Mouse (Mus musculus): ENCODE results near the gene Acot3. TPM values are rescaled to one million over a fixed set of nuclear protein-coding genes. Genes with fewer than 3 reads are reported as not detected.
"Not testable (repeated sequence)": the region's sequence is repeated elsewhere in the genome, so short reads cannot be mapped to it uniquely, and the experiment has no call there.

Acot3 gene
- polyA plus RNA-seq, 1 experiment from 2014 or later, result 0.11 TPM

GRCm38 (mm10) chr12:84077371-84077990 is 25.5 kb downstream of the Acot3 start:
- no peak for DNase-seq (ENCODE audit: extremely low spot score, low spot score)
- H3K9me3 ChIP-seq, result no peaks in the 10 kb centered on the region
- H3K4me3 ChIP-seq, result no peak overlapping the region
- no peak overlapping the region for H3K27ac ChIP-seq
- H3K36me3 ChIP-seq (replicated peaks), result no peaks in the 10 kb centered on the region
- H3K27me3 ChIP-seq (ENCODE audit: poor library complexity, severe bottlenecking), result no peaks in the 10 kb centered on the region
- H3K4me1 ChIP-seq, result no peaks in the 10 kb centered on the region
- 89% methylated on average over 4 of the region's 4 CpGs for WGBS

- H3K4me3 ChIP-seq, result no peak overlapping the region
- no peak for DNase-seq (ENCODE audit: extremely low spot score, low spot score)
- no peak overlapping the region for H3K27ac ChIP-seq
- no peaks in the 10 kb centered on the region for H3K36me3 ChIP-seq (replicated peaks)
- no peaks in the 10 kb centered on the region for H3K4me1 ChIP-seq
- 90% methylated on average over 2 of the region's 2 CpGs for WGBS
- peaks cover 11% of the 10 kb centered on the region; the same call in 1 of the 2 replicates for H3K9me3 ChIP-seq
- H3K27me3 ChIP-seq (ENCODE audit: poor library complexity, severe bottlenecking), result no peaks in the 10 kb centered on the region
These were observed 31.9 kb downstream of the Acot3 start for GRCm38 (mm10) chr12:84083842-84084241.

- Histone ChIP-seq H3K9me3 (peaks cover 18% of the 10 kb centered on the region), H3K27me3 (ENCODE audit: poor library complexity, severe bottlenecking) (no peaks in the 10 kb centered on the region), H3K4me1 (no peaks in the 10 kb centered on the region), H3K36me3 (replicated peaks) (no peaks in the 10 kb centered on the region), H3K4me3 (no peak overlapping the region), H3K27ac (no peak overlapping the region)
- no peak for DNase-seq (ENCODE audit: extremely low spot score, low spot score)
- 90% methylated on average over 4 of the region's 4 CpGs for WGBS
These were observed 32.6 kb downstream of the Acot3 start for GRCm38 (mm10) chr12:84084581-84084980.

GRCm38 (mm10) chr12:84094666-84095065 is 42.7 kb downstream of the Acot3 start:
- DNase-seq (ENCODE audit: extremely low spot score, low spot score), result not testable (repeated sequence)
- peaks cover 51% of the 10 kb centered on the region for H3K9me3 ChIP-seq
- WGBS, result 92% methylated on average over 5 of the region's 5 CpGs

GRCm38 (mm10) chr12:84099605-84100004 is 47.7 kb downstream of the Acot3 start:
- peaks cover 21% of the 10 kb centered on the region for H3K27me3 ChIP-seq (ENCODE audit: poor library complexity, severe bottlenecking)
- H3K9me3 ChIP-seq, result peaks cover 5% of the 10 kb centered on the region
- no peak overlapping the region for H3K27ac ChIP-seq
- H3K36me3 ChIP-seq (replicated peaks), result no peaks in the 10 kb centered on the region
- WGBS, result 92% methylated on average over 2 of the region's 2 CpGs
- H3K4me1 ChIP-seq, result peaks cover 7% of the 10 kb centered on the region
- no peak for DNase-seq (ENCODE audit: extremely low spot score, low spot score)
- no peak overlapping the region for H3K4me3 ChIP-seq

More at GRCm38 (mm10) chr12:84094666-84095065, 42.7 kb downstream of the Acot3 start:
- not testable (repeated sequence) for H3K4me3 ChIP-seq; H3K36me3 ChIP-seq (replicated peaks); H3K27ac ChIP-seq; H3K4me1 ChIP-seq; H3K27me3 ChIP-seq (ENCODE audit: poor library complexity, severe bottlenecking)

- Histone ChIP-seq H3K4me1 (peaks cover 7% of the 10 kb centered on the region), H3K36me3 (replicated peaks) (no peaks in the 10 kb centered on the region), H3K4me3 (peak overlapping the region; percentile 63; the same call in 1 of the 2 replicates), H3K27ac (no peak overlapping the region), H3K27me3 (ENCODE audit: poor library complexity, severe bottlenecking) (peaks cover 21% of the 10 kb centered on the region), H3K9me3 (peaks cover 4% of the 10 kb centered on the region)
- 83% methylated on average over 1 of the region's 1 CpGs for WGBS
- no peak for DNase-seq (ENCODE audit: extremely low spot score, low spot score)
These were observed 48.1 kb downstream of the Acot3 start for GRCm38 (mm10) chr12:84100071-84100470.

- peak; percentile 55 for DNase-seq (ENCODE audit: extremely low spot score, low spot score)
- not testable (repeated sequence) for H3K4me1 ChIP-seq; H3K36me3 ChIP-seq (replicated peaks); H3K9me3 ChIP-seq
- Histone ChIP-seq H3K27ac (peak within 1 kb of the TSS; percentile 85), H3K27me3 (ENCODE audit: poor library complexity, severe bottlenecking) (peaks cover 21% of the 10 kb centered on the region), H3K4me3 (peak within 1 kb of the TSS; percentile 63)
- WGBS, result 1% methylated on average over 80 of the region's 80 CpGs
These were observed 48.9 kb downstream of the Acot3 start, which contains the start of gene Acot6 for GRCm38 (mm10) chr12:84100604-84101492. Acot6 (plus strand) TSS chr12:84100654.

GRCm38 (mm10) chr12:84101493-84101845 is 49.5 kb downstream of the Acot3 start:
- H3K27me3 ChIP-seq (ENCODE audit: poor library complexity, severe bottlenecking), result peaks cover 21% of the 10 kb centered on the region
- 56% methylated on average over 2 of the region's 2 CpGs for WGBS
- DNase-seq (ENCODE audit: extremely low spot score, low spot score), result no peak
- peaks cover 7% of the 10 kb centered on the region for H3K4me1 ChIP-seq
- no peaks in the 10 kb centered on the region for H3K9me3 ChIP-seq
- H3K27ac ChIP-seq, result peak overlapping the region; percentile 85; the same call in 1 of the 2 replicates
- H3K36me3 ChIP-seq (replicated peaks), result no peaks in the 10 kb centered on the region
- H3K4me3 ChIP-seq, result peak overlapping the region; percentile 63

- H3K27me3 ChIP-seq (ENCODE audit: poor library complexity, severe bottlenecking), result peaks cover 3% of the 10 kb centered on the region
- no peaks in the 10 kb centered on the region for H3K36me3 ChIP-seq (replicated peaks)
- no peak overlapping the region for H3K27ac ChIP-seq
- H3K4me3 ChIP-seq, result no peak overlapping the region
- WGBS, result 81% methylated on average over 3 of the region's 3 CpGs
- H3K9me3 ChIP-seq, result no peaks in the 10 kb centered on the region
- no peaks in the 10 kb centered on the region for H3K4me1 ChIP-seq
- DNase-seq (ENCODE audit: extremely low spot score, low spot score), result no peak
These were observed 55.1 kb downstream of the Acot3 start for GRCm38 (mm10) chr12:84107012-84107411.

GRCm38 (mm10) chr12:84107692-84108091 is 55.7 kb downstream of the Acot3 start:
- Histone ChIP-seq H3K9me3 (no peaks in the 10 kb centered on the region), H3K4me1 (no peaks in the 10 kb centered on the region), H3K27ac (no peak overlapping the region), H3K27me3 (ENCODE audit: poor library complexity, severe bottlenecking) (no peaks in the 10 kb centered on the region), H3K4me3 (no peak overlapping the region), H3K36me3 (replicated peaks) (no peaks in the 10 kb centered on the region)
- no peak for DNase-seq (ENCODE audit: extremely low spot score, low spot score)
- WGBS, result 86% methylated on average over 1 of the region's 1 CpGs

- peaks cover 9% of the 10 kb centered on the region for H3K4me1 ChIP-seq
- H3K27me3 ChIP-seq (ENCODE audit: poor library complexity, severe bottlenecking), result no peaks in the 10 kb centered on the region
- 70% methylated on average over 1 of the region's 1 CpGs for WGBS
- no peak overlapping the region for H3K27ac ChIP-seq
- no peak for DNase-seq (ENCODE audit: extremely low spot score, low spot score)
- H3K4me3 ChIP-seq, result no peak overlapping the region
- H3K36me3 ChIP-seq (replicated peaks), result no peaks in the 10 kb centered on the region
- H3K9me3 ChIP-seq, result no peaks in the 10 kb centered on the region
These were observed 58.0 kb downstream of the Acot3 start for GRCm38 (mm10) chr12:84109924-84110323.
